Mouse (Mus musculus) kidney, adult 8-10 months (tissue): ENCODE measurements around the gene Whamm.

Experiments
- DNase-seq, 2 experiments: peaks; one replicate each; pipeline ENCODE4 v3.0.0; 2022

Whamm gene

DNA sequence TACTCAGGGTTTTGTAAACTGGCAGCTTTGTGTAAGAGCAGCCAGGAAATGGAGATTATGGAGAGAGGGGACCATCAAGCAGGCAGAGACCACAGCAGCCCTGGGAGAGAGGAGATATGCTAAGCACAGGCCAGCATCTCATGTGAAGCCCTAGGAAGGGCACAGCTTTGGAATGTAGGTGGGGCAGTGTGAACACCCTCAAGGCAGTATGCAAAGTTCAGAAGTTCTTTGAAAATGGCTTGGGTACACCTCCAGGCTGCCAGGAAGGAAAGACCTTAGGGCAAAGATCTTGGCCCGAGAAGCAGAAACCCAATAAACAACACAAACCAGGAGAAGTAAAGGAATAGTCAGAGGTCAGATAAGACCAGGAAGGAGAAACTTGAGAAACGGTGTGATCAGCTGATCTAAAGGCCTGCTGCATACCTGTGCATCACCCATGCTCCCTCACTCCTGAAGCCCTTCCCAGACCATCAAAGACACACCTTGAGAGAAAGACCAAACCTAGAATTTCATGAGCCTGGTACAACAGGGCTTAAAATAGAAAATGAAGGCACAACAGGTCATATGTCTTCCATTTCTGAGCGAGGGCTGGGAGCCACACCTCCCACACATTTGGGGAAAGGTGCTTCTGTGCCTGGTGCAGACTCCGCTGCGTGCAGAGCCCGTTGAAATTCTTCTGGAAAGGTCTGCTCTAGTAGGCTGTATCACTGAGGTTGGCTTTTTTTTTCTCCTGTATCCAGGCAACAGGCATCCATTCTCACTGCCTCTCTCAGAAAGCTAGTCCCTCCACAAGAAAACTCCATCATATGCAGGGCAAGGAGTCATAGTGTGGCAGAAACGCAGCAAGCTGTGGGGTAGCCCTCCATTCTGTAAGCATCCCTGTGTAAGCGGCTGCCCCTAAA is 28.6 kb downstream of the Whamm start:
- DNase-seq, result no peak

DNA sequence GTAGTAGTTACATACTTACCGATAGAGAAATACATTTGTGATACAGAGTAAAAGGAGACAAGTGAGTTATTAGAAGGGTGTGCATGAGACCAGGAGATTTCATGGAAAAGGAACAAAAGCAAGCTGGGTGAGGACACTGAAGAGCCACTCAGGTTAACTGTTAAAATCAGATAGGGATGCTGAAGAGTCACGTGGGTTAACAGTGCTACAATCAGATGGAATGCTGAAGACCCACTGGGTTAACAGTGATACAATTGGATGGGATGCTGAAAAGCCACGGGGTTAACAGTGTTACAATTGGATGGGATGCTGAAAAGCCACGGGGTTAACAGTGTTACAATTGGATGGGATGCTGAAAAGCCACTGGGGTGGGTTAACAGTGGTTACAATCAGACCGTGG is 33.9 kb downstream of the Whamm start:
- DNase-seq, result no peak

DNA sequence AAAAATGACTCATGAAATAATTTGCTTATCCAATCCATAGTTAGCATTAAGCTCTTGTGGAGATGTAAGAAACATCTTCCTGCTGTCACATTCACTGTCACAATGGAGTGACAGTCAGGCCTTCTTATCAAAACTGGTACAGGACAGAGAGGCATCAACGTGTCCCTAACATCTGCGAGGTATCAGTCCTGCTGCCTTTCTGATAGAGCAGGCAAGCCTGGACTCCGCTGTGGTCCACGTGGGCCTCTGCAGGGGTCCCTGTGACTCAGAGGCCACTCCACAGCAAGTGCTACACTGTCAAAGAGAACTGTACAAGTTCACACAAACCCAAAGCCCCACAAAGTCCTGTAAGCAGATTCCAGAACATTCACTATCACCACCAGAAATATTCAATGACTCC is 34.4 kb downstream of the Whamm start:
- DNase-seq, result no peak

DNA sequence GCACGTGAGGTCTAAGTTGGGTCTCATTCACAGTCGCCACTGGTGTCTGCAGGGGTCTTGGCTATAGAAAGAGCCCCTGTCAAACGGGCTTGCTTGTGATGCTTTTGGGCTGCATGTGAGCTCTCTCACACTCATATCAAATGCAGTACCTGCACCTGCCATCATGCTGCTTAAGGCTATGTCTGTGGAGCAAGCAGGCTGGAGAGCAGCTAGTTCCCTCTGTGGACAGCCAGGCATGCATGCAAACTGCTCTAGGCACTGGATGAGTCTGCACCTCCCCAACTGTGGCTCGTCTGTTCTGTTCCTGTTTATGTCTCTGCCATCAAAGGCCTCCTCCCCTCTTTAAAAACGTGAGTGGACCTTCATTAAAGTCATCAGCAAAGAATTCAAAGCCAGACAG is 35.4 kb downstream of the Whamm start:
- DNase-seq, result no peak

DNA sequence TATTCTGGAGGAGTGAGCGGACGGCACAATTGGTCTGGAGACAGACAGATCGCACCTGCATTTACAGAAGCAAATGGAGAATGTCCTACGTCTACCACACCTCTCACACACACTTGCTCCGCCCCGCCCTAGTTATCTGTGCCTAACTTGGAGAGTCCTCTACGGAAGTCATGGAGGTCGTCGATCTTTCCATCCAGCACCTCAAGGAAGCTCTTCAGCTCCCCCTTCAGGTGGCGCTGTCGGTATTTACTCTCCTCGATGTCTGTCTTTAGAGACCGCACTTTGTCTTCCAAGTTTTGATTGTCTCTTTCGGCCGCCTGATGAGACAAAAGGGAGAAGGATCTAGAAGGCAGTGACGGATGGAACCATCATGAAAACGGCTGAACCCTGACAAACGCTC is 39.1 kb downstream of the Whamm start:
- peak in 1 of 2 experiments; percentile 15 for DNase-seq

DNA sequence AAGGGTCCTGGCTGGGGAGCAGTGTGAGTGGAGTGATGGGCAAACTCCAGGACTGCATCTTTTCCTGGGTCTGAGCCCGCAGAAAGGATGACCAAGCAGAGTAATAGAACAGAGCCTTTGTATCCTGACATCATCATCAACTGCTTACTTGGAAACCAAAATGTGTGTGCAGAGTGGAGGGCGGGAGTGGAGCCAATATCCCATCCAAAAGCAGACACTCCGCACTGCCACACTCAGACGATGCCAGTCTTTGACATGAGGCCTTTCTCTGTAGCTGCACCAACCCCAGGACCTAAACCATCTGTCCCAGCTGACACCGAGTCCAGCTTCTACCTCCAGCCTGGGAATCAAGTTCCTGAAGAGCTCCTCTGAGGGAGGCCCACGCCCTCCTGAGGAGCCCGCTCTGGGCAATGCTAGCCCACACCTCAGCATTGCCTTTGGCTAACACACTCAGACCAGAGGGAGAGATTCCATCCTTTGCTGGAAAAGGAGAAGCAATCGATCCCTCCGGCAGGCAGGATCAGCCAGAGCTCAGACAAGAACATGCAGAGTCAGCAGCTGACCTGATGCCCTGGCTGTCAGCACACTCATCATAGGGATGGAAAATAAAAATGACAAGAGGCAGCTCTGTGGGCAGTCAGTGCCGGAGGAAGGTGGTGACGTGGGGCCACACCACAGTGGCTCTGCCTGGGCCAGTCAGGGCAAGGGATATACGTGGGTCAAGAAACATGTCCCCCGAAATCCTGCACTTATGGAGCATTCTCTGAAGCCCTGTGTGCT is 42.0 kb downstream of the Whamm start:
- no peak for DNase-seq

DNA sequence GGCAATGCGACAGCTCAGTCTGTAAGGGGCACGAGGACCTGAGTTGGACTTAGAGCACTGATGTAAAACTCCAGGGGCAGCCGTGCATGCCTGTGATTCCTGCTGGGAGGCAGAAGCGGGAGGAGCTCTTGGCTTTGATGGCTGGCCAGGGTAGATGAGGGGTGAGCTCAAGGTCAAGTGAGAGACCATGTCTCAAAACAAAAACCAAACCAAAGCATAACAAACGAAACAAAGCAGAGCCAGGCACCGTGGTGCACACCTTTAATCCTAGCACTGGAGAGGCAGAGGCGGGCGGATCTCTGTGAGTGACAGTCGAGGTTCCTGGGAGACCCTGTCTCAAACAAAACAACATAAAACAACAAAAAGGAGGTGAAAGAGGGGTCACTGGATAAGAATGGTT is 44.0 kb downstream of the Whamm start:
- no peak for DNase-seq

DNA sequence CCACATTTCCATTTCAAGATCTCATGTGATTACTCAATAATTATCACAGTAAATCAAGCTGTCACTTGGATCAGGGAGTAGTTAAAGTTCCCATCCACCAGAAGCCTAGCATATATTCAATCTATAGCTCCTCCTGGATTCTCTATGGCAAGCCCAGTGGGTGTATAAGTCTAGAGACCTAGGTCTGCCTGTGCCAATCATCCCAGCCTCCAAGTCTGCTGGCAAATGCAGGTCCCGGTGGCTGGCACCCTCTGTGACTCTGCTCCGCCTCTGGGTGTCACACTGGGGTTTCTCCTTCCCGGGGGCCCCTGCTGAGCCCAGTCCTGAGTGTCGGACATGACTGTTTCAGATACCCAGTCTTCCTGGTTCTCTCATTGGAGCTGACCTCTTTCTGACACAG is 51.7 kb downstream of the Whamm start:
- no peak for DNase-seq

DNA sequence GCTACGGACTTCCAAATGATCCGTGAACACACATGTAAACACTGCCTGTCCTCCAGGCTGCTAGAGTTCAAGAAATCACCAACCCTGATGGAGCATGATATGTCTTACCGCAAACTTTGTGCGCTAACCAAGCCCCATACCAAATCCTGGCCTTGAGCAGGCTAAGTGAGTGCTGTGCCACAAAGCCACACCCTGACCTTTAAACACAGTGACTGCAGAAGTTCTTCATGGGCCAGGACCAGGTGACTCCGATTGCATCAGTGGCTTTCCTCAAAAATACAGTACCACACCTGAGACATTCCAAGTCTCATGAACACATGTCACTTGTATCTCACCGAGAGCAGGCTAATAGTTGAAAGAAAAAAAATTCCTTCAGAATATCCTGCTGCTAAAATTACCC is 52.7 kb downstream of the Whamm start:
- DNase-seq, result no peak

DNA sequence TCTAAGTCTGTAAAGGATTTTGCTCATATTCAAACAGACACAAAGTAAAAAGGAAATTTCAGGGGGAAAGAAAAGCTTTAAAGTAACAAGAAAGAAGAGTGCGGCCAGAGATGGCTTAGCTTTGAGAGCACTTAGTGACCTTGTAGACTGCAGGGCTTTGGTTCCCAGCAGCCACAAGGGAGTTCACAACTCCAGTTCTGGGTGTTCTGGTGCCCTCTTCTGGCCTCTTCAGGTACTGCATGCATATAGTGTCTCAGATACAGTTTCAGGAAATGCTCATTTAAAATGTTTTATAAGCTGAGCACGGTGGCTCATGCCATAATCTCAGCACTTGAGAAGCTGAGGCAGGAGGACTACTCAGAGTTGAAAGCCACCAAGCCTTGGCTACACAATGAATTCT is 55.4 kb downstream of the Whamm start:
- DNase-seq, result peak in 1 of 2 experiments; percentile 28

DNA sequence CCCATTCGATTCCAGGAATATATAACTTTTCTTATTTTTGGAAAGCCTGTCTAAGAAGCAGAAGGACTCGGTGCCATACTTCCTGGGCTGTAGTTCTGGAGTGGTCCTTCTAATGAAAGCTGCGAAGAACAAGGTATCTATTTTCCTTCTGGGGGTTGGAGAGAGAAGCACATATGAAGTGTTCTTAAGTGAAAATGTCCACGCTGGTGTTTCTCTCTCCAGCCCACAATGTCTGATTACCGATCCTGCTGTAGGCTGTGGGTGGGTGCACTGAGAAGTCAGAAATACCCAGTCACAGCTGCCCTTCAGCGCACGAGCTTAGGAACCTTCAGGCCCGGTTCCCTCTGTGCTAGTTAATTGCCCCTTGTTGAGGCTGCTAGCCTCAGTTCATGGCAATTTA is 60.2 kb downstream of the Whamm start:
- DNase-seq, result no peak

DNA sequence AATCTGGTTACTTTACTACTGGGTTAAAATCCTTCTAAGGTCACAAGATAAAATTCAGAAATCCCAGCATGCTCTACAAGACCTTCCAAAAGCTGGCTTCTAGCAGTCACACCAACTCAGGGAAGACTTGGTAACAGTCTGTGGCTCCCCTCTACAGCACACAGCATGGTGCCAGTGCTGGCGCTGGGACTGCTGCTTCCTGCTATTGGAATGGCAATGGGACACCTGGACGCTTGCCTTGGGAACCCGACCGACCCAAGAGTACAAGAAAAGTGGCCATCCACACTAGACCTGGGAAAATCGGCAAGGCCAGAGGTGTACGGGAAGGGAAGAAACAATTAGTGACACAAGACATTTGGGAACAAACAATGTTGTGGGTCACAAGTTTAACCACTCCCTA is 61.5 kb downstream of the Whamm start:
- no peak for DNase-seq

DNA sequence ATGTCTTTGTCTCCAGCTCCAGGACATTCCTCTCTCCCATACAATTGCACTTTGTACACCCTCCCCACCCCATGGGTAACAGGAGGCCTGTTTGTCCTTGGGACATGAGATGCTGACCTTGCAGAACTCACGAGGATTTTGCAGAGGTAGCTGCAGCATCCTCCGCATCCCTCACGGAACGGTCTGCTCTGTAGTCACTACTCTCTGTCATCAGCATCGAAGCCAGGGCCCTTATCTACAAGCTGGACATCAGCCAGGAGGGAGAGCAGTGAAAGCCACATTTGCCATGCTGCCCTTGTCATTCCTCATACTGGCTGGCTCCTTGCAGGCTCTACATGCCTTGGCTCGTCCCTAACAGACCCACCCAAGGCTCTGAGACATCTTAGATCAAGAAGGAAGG is 70.0 kb downstream of the Whamm start:
- DNase-seq, result no peak

DNA sequence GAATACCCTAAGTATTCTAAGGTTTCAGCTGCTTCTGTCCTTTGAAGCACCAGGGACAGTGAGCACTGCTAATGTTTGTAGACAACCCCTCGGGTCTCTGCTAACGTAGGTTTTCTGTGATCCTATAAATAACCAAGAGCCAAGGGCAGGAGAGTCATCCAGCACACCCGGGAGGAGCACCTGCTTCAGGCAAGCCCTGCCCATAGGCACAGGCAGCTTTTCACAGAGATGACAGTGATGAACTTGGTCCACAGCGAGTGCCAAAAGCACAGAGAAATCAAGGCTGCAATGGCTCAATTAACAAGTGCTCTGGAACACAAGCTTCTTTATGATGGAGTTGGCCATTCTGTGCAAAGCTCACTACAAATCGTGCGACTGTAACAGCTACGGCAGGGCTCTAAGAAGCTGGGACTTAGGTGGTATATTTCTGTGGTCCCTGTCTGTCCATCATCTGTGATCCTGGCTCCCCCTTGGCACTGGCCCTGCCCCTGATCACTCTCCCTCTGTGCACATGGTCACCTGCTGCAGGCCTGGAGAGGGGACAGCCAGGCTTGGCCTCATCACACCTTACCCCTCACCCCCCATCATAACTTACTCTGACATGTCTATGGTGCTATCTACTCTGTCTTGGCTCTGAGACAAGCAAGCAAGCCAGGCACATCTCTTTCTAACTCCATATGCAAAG is 73.6 kb downstream of the Whamm start:
- DNase-seq, result no peak
